Mouse (Mus musculus): ENCODE measurements around the gene Nptn.

- TF ChIP-seq CTCF (IDR thresholded peaks at IDR 0.05; ENCODE audit: control insufficient read depth, insufficient read depth, insufficient replicate concordance, low read depth, low read length) = no peak
- no peak for TF ChIP-seq POLR2A (IDR thresholded peaks at IDR 0.05; ENCODE audit: control insufficient read depth, low read depth, low read length)
These were observed 35.2 kb upstream of the Nptn start for GRCm38 (mm10) chr9:58546630-58547360.

Measured in testis, adult 2 months (tissue).